Mouse (Mus musculus) stomach, postnatal 0 days (tissue): Measurements from ENCODE around the gene Rasl11b. TPM values are rescaled to one million over a fixed set of nuclear protein-coding genes. Genes with fewer than 3 reads are reported as not detected.

Experiments used
- ATAC-seq: fragments of 200-750 bp; cut with Nextera tagmentation; 2 replicates; pipeline ENCODE4 v1.8.0; 2017; ENCODE audit not compliant: low FRiP score, low TSS enrichment
- DNase-seq: peaks from one replicate; pipeline ENCODE4 v3.0.0-alpha.2; 2016; ENCODE audit warnings: low spot score
- H3K27ac ChIP-seq: fragments of 300-500 bp; sonication (generic); replicated peaks from 2 replicates; pipeline ENCODE4 v1.5.1; 2014; ENCODE audit warnings: mild to moderate bottlenecking, control low read depth
- H3K27me3 ChIP-seq: fragments of 300-500 bp; sonication (generic); 2 replicates; pipeline ENCODE4 v1.6.1; 2014; ENCODE audit warnings: low read length; ENCODE audit not compliant: control insufficient read depth, insufficient read depth
- H3K36me3 ChIP-seq: fragments of 300-500 bp; sonication (generic); 2 replicates; pipeline ENCODE4 v1.6.1; 2014; ENCODE audit warnings: low read length, mixed read lengths; ENCODE audit not compliant: control insufficient read depth, insufficient read depth
- H3K4me1 ChIP-seq: fragments of 300-500 bp; sonication (generic); replicated peaks from 2 replicates; pipeline ENCODE4 v1.6.1; 2014; ENCODE audit warnings: antibody characterized with exemption; ENCODE audit not compliant: control insufficient read depth, insufficient read depth
- H3K4me2 ChIP-seq: fragments of 300-500 bp; sonication (generic); replicated peaks from 2 replicates; pipeline ENCODE4 v1.6.1; 2014; ENCODE audit warnings: low read depth, mild to moderate bottlenecking, control low read depth, moderate library complexity
- H3K4me3 ChIP-seq: fragments of 300-500 bp; sonication (generic); 2 replicates; pipeline ENCODE4 v1.5.1; 2014; ENCODE audit warnings: low read depth, low read length, control low read depth
- H3K9ac ChIP-seq: fragments of 300-500 bp; sonication (generic); 2 replicates; pipeline ENCODE4 v1.6.1; 2014; ENCODE audit warnings: mild to moderate bottlenecking, low read length, control low read depth, mixed read lengths
- H3K9me3 ChIP-seq: fragments of 300-500 bp; sonication (generic); 2 replicates; pipeline ENCODE4 v1.6.1; 2016; ENCODE audit warnings: low read length; ENCODE audit not compliant: control insufficient read depth
- CTCF ChIP-seq: IDR thresholded peaks from 2 replicates; pipeline ENCODE4 v1.5.1; 2016; ENCODE audit warnings: antibody characterized with exemption, low read depth, mild to moderate bottlenecking, moderate library complexity
- EP300 ChIP-seq: optimal IDR thresholded peaks from 2 replicates; pipeline ENCODE3; 2016; ENCODE audit warnings: antibody characterized with exemption
- WGBS: fragments of 180-500 bp; shearing (Covaris S2); extraction: QIAGEN DNeasy Blood & Tissue Kit; methylation state at CpG from one replicate; pipeline ENCODE4 v1.1.7; 2014; 5-methylcytosine and 5-hydroxymethylcytosine counted together
- polyA plus RNA-seq: library from polyadenylated mRNA; unstranded; fragments of >200 nt; fragmentation: Nextera tagmentation; extraction: Ambion mirVana; gene quantifications from 2 replicates; pipeline ENCODE4 v1.2.1, GENCODE M21; 2015

Gene Rasl11b
- 33.6 and 45.0 TPM in 2 replicates for polyA plus RNA-seq

- H3K9me3 ChIP-seq = no peaks in the 10 kb centered on the region
- peaks cover 16% of the 10 kb centered on the region; the same call in 1 of the 2 replicates for H3K36me3 ChIP-seq
- peak; percentile 95 for DNase-seq
- peak within 1 kb of the TSS; percentile 98 for H3K4me2 ChIP-seq
- H3K4me1 ChIP-seq = peaks cover 7% of the 10 kb centered on the region
- H3K4me3 ChIP-seq = peak within 1 kb of the TSS; percentile 96
- WGBS = under 1% methylated on average over 73 of the region's 82 CpGs
- no peaks in the 10 kb centered on the region for H3K27me3 ChIP-seq
- ATAC-seq = peak; percentile 96
- peak within 1 kb of the TSS; percentile 83 for H3K27ac ChIP-seq
- H3K9ac ChIP-seq = peak within 1 kb of the TSS; percentile 93
- TF ChIP-seq EP300 (no peak), CTCF (peak; percentile 65)
Observed at GRCm38 (mm10) chr5:74194841-74195613, at the start of gene Rasl11b. TSS of gene Rasl11b (plus strand) at chr5:74195286.

- H3K36me3 ChIP-seq = no peaks in the 10 kb centered on the region
- no peak for ATAC-seq
- 63% methylated on average over 10 of the region's 10 CpGs for WGBS
- DNase-seq = no peak
- H3K9me3 ChIP-seq = no peaks in the 10 kb centered on the region
- no peak overlapping the region for H3K27ac ChIP-seq
- H3K4me2 ChIP-seq = no peak overlapping the region
- peaks cover 4% of the 10 kb centered on the region; the same call in 1 of the 2 replicates for H3K4me1 ChIP-seq
- H3K9ac ChIP-seq = no peak overlapping the region
- no peak overlapping the region for H3K4me3 ChIP-seq
- TF ChIP-seq EP300 (no peak), CTCF (no peak)
- H3K27me3 ChIP-seq = no peaks in the 10 kb centered on the region
Observed at GRCm38 (mm10) chr5:74147631-74148030, 47.5 kb upstream of the Rasl11b start.

GRCm38 (mm10) chr5:74149975-74150374, 45.1 kb upstream of the Rasl11b start:
- TF ChIP-seq EP300 (no peak), CTCF (no peak)
- Histone ChIP-seq H3K36me3 (no peaks in the 10 kb centered on the region), H3K4me2 (no peak overlapping the region), H3K27me3 (no peaks in the 10 kb centered on the region), H3K27ac (no peak overlapping the region), H3K4me3 (no peak overlapping the region), H3K9ac (no peak overlapping the region), H3K9me3 (no peaks in the 10 kb centered on the region), H3K4me1 (no peaks in the 10 kb centered on the region; the same call in 1 of the 2 replicates)
- 75% methylated on average over 6 of the region's 6 CpGs for WGBS
- ATAC-seq = no peak
- DNase-seq = no peak

- 72% methylated on average over 11 of the region's 11 CpGs for WGBS
- no peaks in the 10 kb centered on the region for H3K27me3 ChIP-seq
- ATAC-seq = no peak
Observed at GRCm38 (mm10) chr5:74151774-74152173, 43.3 kb upstream of the Rasl11b start.

GRCm38 (mm10) chr5:74155860-74156351, 39.2 kb upstream of the Rasl11b start:
- no peak overlapping the region for H3K4me3 ChIP-seq
- no peak overlapping the region for H3K27ac ChIP-seq
- ATAC-seq (peak; percentile 16; the same call in 1 of the 2 replicates), DNase-seq (no peak)
- no peaks in the 10 kb centered on the region for H3K9me3 ChIP-seq
- H3K27me3 ChIP-seq = no peaks in the 10 kb centered on the region
- no peaks in the 10 kb centered on the region; the same call in 1 of the 2 replicates for H3K4me1 ChIP-seq
- H3K36me3 ChIP-seq = no peaks in the 10 kb centered on the region
- H3K4me2 ChIP-seq = no peak overlapping the region
- no peak overlapping the region for H3K9ac ChIP-seq
- TF ChIP-seq CTCF (no peak), EP300 (no peak)
- WGBS = 79% methylated on average over 7 of the region's 7 CpGs

More at GRCm38 (mm10) chr5:74151774-74152173, 43.3 kb upstream of the Rasl11b start:
- no peaks in the 10 kb centered on the region; the same call in 1 of the 2 replicates for H3K4me1 ChIP-seq
- H3K4me2 ChIP-seq = no peak overlapping the region
- H3K4me3 ChIP-seq = no peak overlapping the region
- TF ChIP-seq EP300 = no peak
- no peak for TF ChIP-seq CTCF
- no peak overlapping the region for H3K27ac ChIP-seq
- H3K9me3 ChIP-seq = no peaks in the 10 kb centered on the region
- H3K36me3 ChIP-seq = no peaks in the 10 kb centered on the region
- H3K9ac ChIP-seq = no peak overlapping the region
- DNase-seq = no peak

- peaks cover 10% of the 10 kb centered on the region for H3K4me1 ChIP-seq
- H3K4me3 ChIP-seq = no peak overlapping the region
- no peaks in the 10 kb centered on the region for H3K36me3 ChIP-seq
- H3K9ac ChIP-seq = no peak overlapping the region
- DNase-seq = no peak
- H3K27ac ChIP-seq = no peak overlapping the region
- TF ChIP-seq CTCF = no peak
- TF ChIP-seq EP300 = no peak
- no peak overlapping the region for H3K4me2 ChIP-seq
- H3K27me3 ChIP-seq = no peaks in the 10 kb centered on the region
- H3K9me3 ChIP-seq = no peaks in the 10 kb centered on the region
- no peak for ATAC-seq
- WGBS = 70% methylated on average over 6 of the region's 6 CpGs
Observed at GRCm38 (mm10) chr5:74158929-74159632, 36.0 kb upstream of the Rasl11b start.
